Mouse (Mus musculus): ENCODE results near the gene Gm10226.

DNA sequence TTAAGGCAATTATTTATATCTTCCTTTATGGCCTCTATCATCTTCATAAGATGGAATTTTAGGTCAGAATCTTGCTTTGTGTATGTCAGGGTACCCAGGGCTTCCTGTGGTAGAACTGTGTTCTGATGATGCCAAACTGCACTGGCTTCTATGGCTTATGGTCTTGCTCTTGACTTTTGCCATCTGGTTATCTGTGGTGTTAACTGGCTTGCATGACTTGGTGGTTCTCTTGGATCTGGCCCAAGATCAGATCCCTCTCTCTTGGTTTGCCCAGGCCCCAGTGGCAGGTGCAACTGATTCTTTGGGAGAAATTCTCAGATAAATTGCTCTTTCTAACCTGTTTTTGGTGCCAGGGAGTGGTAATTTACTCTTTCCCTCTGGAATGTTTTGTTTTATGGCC is 4.4 kb downstream of the Gm10226 start:
- TF ChIP-seq GATA1 (IDR thresholded peaks at IDR 0.05; ENCODE audit: borderline replicate concordance, low read length) = no peak
- no peak for TF ChIP-seq FLI1 (IDR thresholded peaks at IDR 0.05; ENCODE audit: low read length)
